Mouse (Mus musculus) myocyte (in vitro differentiated cells): ENCODE results near the gene Flrt3.

ENCODE experiments used
- CEBPB ChIP-seq: IDR thresholded peaks from 2 replicates; pipeline ENCODE4 v1.6.1; 2011; ENCODE audit warnings: mild to moderate bottlenecking, moderate library complexity; ENCODE audit not compliant: poor library complexity, insufficient read depth, severe bottlenecking
- E2F4 ChIP-seq: IDR thresholded peaks from one replicate; pipeline ENCODE4 v1.6.1; 2011; ENCODE audit warnings: mild to moderate bottlenecking, control low read depth, moderate library complexity; ENCODE audit not compliant: insufficient read depth
- MAX ChIP-seq: IDR thresholded peaks from one replicate; pipeline ENCODE4 v1.6.1; 2011; ENCODE audit warnings: low read depth, mild to moderate bottlenecking, control low read depth
- MYOD1 ChIP-seq, 3 experiments: IDR thresholded peaks; one replicate each; pipeline ENCODE4 v1.6.1; 2011; ENCODE audit warnings: control low read depth in 2 of 3, low read depth in 2 of 3, mild to moderate bottlenecking in 2 of 3, moderate library complexity in 1 of 3; ENCODE audit not compliant: insufficient read length in 2 of 3, control insufficient read depth in 1 of 3
- MYOG ChIP-seq, 3 experiments: IDR thresholded peaks; one replicate each; pipeline ENCODE4 v1.6.1; 2011; ENCODE audit warnings: control low read depth in 2 of 3, low read depth in 2 of 3, mild to moderate bottlenecking in 2 of 3; ENCODE audit not compliant: insufficient read length in 2 of 3, control insufficient read depth in 1 of 3, insufficient read depth in 1 of 3
- POLR2A ChIP-seq: IDR thresholded peaks from one replicate; pipeline ENCODE4 v1.6.1; 2011; ENCODE audit warnings: low read depth, mild to moderate bottlenecking, control low read depth, moderate library complexity; ENCODE audit not compliant: insufficient read length
- POLR2AphosphoS2 ChIP-seq: IDR thresholded peaks from one replicate; pipeline ENCODE4 v1.6.1; 2011; ENCODE audit warnings: low read depth, control low read depth; ENCODE audit not compliant: insufficient read length
- REST ChIP-seq: IDR thresholded peaks from one replicate; pipeline ENCODE4 v1.6.1; 2011; ENCODE audit warnings: mild to moderate bottlenecking, control low read depth, moderate library complexity; ENCODE audit not compliant: insufficient read depth, insufficient read length
- SRF ChIP-seq: IDR thresholded peaks from one replicate; pipeline ENCODE4 v1.6.1; 2011; ENCODE audit warnings: low read depth; ENCODE audit not compliant: control insufficient read depth, insufficient read length
- TCF3 ChIP-seq: IDR thresholded peaks from one replicate; pipeline ENCODE4 v1.6.1; 2011; ENCODE audit warnings: low read depth, control low read depth; ENCODE audit not compliant: insufficient read length
- USF1 ChIP-seq: IDR thresholded peaks from one replicate; pipeline ENCODE4 v1.6.1; 2011; ENCODE audit warnings: low read depth, mild to moderate bottlenecking, control low read depth, moderate library complexity

- no peak for TF ChIP-seq POLR2A
- no peak for TF ChIP-seq SRF
- TF ChIP-seq MYOG (IDR thresholded peaks at IDR 0.05; ENCODE audit: control insufficient read depth in 1 of 3, insufficient read depth in 1 of 3, insufficient read length in 2 of 3, low read depth in 2 of 3): no peak
- no peak for TF ChIP-seq MAX
- no peak for TF ChIP-seq E2F4
- no peak for TF ChIP-seq MYOD1 (IDR thresholded peaks at IDR 0.05; ENCODE audit: control insufficient read depth in 1 of 3, insufficient read length in 2 of 3, low read depth in 2 of 3)
- no peak for TF ChIP-seq POLR2AphosphoS2
- no peak for TF ChIP-seq USF1
- TF ChIP-seq TCF3: no peak
- no peak for TF ChIP-seq CEBPB
- TF ChIP-seq REST: no peak
Observed at GRCm38 (mm10) chr2:140615451-140615850, 55.8 kb downstream of the Flrt3 start.
